Mouse (Mus musculus): ENCODE measurements around the gene Aldh1a7. TPM values are rescaled to one million over a fixed set of nuclear protein-coding genes. Genes with fewer than 3 reads are reported as not detected.

Gene Aldh1a7
- total and polyA plus RNA-seq, 3 experiments: not detected

GRCm38 (mm10) chr19:20707159-20707558 is 20.2 kb downstream of the Aldh1a7 start:
- Histone ChIP-seq H3K4me1 (ENCODE audit: insufficient read depth, low read depth, low read length) (no peaks in the 10 kb centered on the region), H3K4me3 (ENCODE audit: low read depth, low read length) (no peak overlapping the region), H3K27me3 (ENCODE audit: insufficient read depth, low read length) (no peaks in the 10 kb centered on the region), H3K36me3 (replicated peaks) (no peaks in the 10 kb centered on the region), H3K9me3 (replicated peaks) (no peaks in the 10 kb centered on the region)
- no peak for DNase-seq (ENCODE audit: low spot score)
- no peak for ATAC-seq (ENCODE audit: extremely low read depth, insufficient number of reproducible peaks, low FRiP score, poor library complexity, severe bottlenecking)
- TF ChIP-seq GATA1 (IDR thresholded peaks at IDR 0.05; ENCODE audit: borderline replicate concordance, low read length) (no peak), GATA2 (IDR thresholded peaks at IDR 0.05; ENCODE audit: borderline replicate concordance, low read depth, low read length) (no peak), POLR2AphosphoS5 (IDR thresholded peaks at IDR 0.05; ENCODE audit: insufficient replicate concordance, low read depth, low read length) (no peak), TAL1 (conservative IDR thresholded peaks at IDR 0.05; ENCODE audit: low read depth, low read length) (no peak), CTCF (IDR thresholded peaks at IDR 0.05; ENCODE audit: low read depth, low read length) (no peak)

- no peaks in the 10 kb centered on the region for H3K27me3 ChIP-seq (ENCODE audit: insufficient read depth, low read length)
- no peaks in the 10 kb centered on the region for H3K36me3 ChIP-seq (replicated peaks)
- H3K4me3 ChIP-seq (ENCODE audit: low read depth, low read length): no peak overlapping the region
- DNase-seq (ENCODE audit: low spot score) (no peak), ATAC-seq (ENCODE audit: extremely low read depth, insufficient number of reproducible peaks, low FRiP score, poor library complexity, severe bottlenecking) (no peak)
- H3K9me3 ChIP-seq (replicated peaks): no peaks in the 10 kb centered on the region
- H3K4me1 ChIP-seq (ENCODE audit: insufficient read depth, low read depth, low read length): no peaks in the 10 kb centered on the region
- TF ChIP-seq GATA2 (IDR thresholded peaks at IDR 0.05; ENCODE audit: borderline replicate concordance, low read depth, low read length) (no peak), TAL1 (conservative IDR thresholded peaks at IDR 0.05; ENCODE audit: low read depth, low read length) (no peak)
These were observed 20.6 kb downstream of the Aldh1a7 start for GRCm38 (mm10) chr19:20706747-20707146.

- DNase-seq (ENCODE audit: low spot score): no peak
- no peak for ATAC-seq (ENCODE audit: extremely low read depth, insufficient number of reproducible peaks, low FRiP score, poor library complexity, severe bottlenecking)
- Histone ChIP-seq H3K4me1 (ENCODE audit: insufficient read depth, low read depth, low read length) (no peaks in the 10 kb centered on the region), H3K36me3 (replicated peaks) (no peaks in the 10 kb centered on the region), H3K4me3 (ENCODE audit: low read depth, low read length) (no peak overlapping the region), H3K27me3 (ENCODE audit: insufficient read depth, low read length) (no peaks in the 10 kb centered on the region), H3K9me3 (replicated peaks) (no peaks in the 10 kb centered on the region)
- TF ChIP-seq POLR2AphosphoS5 (IDR thresholded peaks at IDR 0.05; ENCODE audit: insufficient replicate concordance, low read depth, low read length) (no peak), CTCF (IDR thresholded peaks at IDR 0.05; ENCODE audit: low read depth, low read length) (no peak), TAL1 (conservative IDR thresholded peaks at IDR 0.05; ENCODE audit: low read depth, low read length) (no peak), GATA2 (IDR thresholded peaks at IDR 0.05; ENCODE audit: borderline replicate concordance, low read depth, low read length) (no peak), GATA1 (IDR thresholded peaks at IDR 0.05; ENCODE audit: borderline replicate concordance, low read length) (no peak)
These were observed 25.3 kb downstream of the Aldh1a7 start for GRCm38 (mm10) chr19:20702074-20702473.

- Histone ChIP-seq H3K4me3 (ENCODE audit: low read depth, low read length) (no peak overlapping the region), H3K27me3 (ENCODE audit: insufficient read depth, low read length) (no peaks in the 10 kb centered on the region), H3K9me3 (replicated peaks) (no peaks in the 10 kb centered on the region), H3K4me1 (ENCODE audit: insufficient read depth, low read depth, low read length) (no peaks in the 10 kb centered on the region), H3K36me3 (replicated peaks) (no peaks in the 10 kb centered on the region)
- DNase-seq (ENCODE audit: low spot score): no peak
- ATAC-seq (ENCODE audit: extremely low read depth, insufficient number of reproducible peaks, low FRiP score, poor library complexity, severe bottlenecking): no peak
- TF ChIP-seq CTCF (IDR thresholded peaks at IDR 0.05; ENCODE audit: low read depth, low read length): no peak
- no peak for TF ChIP-seq GATA1 (IDR thresholded peaks at IDR 0.05; ENCODE audit: borderline replicate concordance, low read length)
- TF ChIP-seq GATA2 (IDR thresholded peaks at IDR 0.05; ENCODE audit: borderline replicate concordance, low read depth, low read length): no peak
- no peak for TF ChIP-seq TAL1 (conservative IDR thresholded peaks at IDR 0.05; ENCODE audit: low read depth, low read length)
- TF ChIP-seq POLR2AphosphoS5 (IDR thresholded peaks at IDR 0.05; ENCODE audit: insufficient replicate concordance, low read depth, low read length): no peak
These were observed 49.5 kb downstream of the Aldh1a7 start for GRCm38 (mm10) chr19:20677697-20678355.

- no peak overlapping the region for H3K4me3 ChIP-seq (ENCODE audit: low read depth, low read length)
- DNase-seq (ENCODE audit: low spot score) (no peak), ATAC-seq (ENCODE audit: extremely low read depth, insufficient number of reproducible peaks, low FRiP score, poor library complexity, severe bottlenecking) (no peak)
- no peaks in the 10 kb centered on the region for H3K9me3 ChIP-seq (replicated peaks)
- TF ChIP-seq POLR2AphosphoS5 (IDR thresholded peaks at IDR 0.05; ENCODE audit: insufficient replicate concordance, low read depth, low read length) (no peak), GATA2 (IDR thresholded peaks at IDR 0.05; ENCODE audit: borderline replicate concordance, low read depth, low read length) (no peak), TAL1 (conservative IDR thresholded peaks at IDR 0.05; ENCODE audit: low read depth, low read length) (no peak), GATA1 (IDR thresholded peaks at IDR 0.05; ENCODE audit: borderline replicate concordance, low read length) (no peak), CTCF (IDR thresholded peaks at IDR 0.05; ENCODE audit: low read depth, low read length) (no peak)
- H3K4me1 ChIP-seq (ENCODE audit: insufficient read depth, low read depth, low read length): no peaks in the 10 kb centered on the region
- H3K27me3 ChIP-seq (ENCODE audit: insufficient read depth, low read length): no peaks in the 10 kb centered on the region
- no peaks in the 10 kb centered on the region for H3K36me3 ChIP-seq (replicated peaks)
These were observed 73.1 kb downstream of the Aldh1a7 start for GRCm38 (mm10) chr19:20654141-20654873.

GRCm38 (mm10) chr19:20653082-20653676 is 74.2 kb downstream of the Aldh1a7 start:
- H3K27me3 ChIP-seq (ENCODE audit: insufficient read depth, low read length): no peaks in the 10 kb centered on the region
- no peak for DNase-seq (ENCODE audit: low spot score)
- H3K4me1 ChIP-seq (ENCODE audit: insufficient read depth, low read depth, low read length): no peaks in the 10 kb centered on the region
- no peak overlapping the region for H3K4me3 ChIP-seq (ENCODE audit: low read depth, low read length)
- H3K9me3 ChIP-seq (replicated peaks): no peaks in the 10 kb centered on the region
- no peak for TF ChIP-seq CTCF (IDR thresholded peaks at IDR 0.05; ENCODE audit: low read depth, low read length)
- no peak for TF ChIP-seq GATA2 (IDR thresholded peaks at IDR 0.05; ENCODE audit: borderline replicate concordance, low read depth, low read length)
- TF ChIP-seq GATA1 (IDR thresholded peaks at IDR 0.05; ENCODE audit: borderline replicate concordance, low read length): no peak
- TF ChIP-seq TAL1 (conservative IDR thresholded peaks at IDR 0.05; ENCODE audit: low read depth, low read length): no peak
- TF ChIP-seq POLR2AphosphoS5 (IDR thresholded peaks at IDR 0.05; ENCODE audit: insufficient replicate concordance, low read depth, low read length): no peak
- no peak for ATAC-seq (ENCODE audit: extremely low read depth, insufficient number of reproducible peaks, low FRiP score, poor library complexity, severe bottlenecking)
- no peaks in the 10 kb centered on the region for H3K36me3 ChIP-seq (replicated peaks)

Data from G1E (cell line).